Mouse (Mus musculus) liver, embryonic 14.5 days (tissue): ENCODE data around the gene Traf5.

Source experiments
- CTCF ChIP-seq: IDR thresholded peaks from 2 replicates; pipeline ENCODE4 v1.5.1; 2016; ENCODE audit warnings: antibody characterized with exemption, low read depth, control low read depth
- EP300 ChIP-seq: IDR thresholded peaks from 2 replicates; pipeline ENCODE4 v1.6.1; 2016; ENCODE audit warnings: antibody characterized with exemption, low read depth

- TF ChIP-seq CTCF (no peak), EP300 (no peak)
Measured at GRCm38 (mm10) chr1:191950611-191951010, 141.7 kb downstream of the Traf5 start.
